ENCODE assay signal across 8 mouse cellular contexts in the genomic region with DNA sequence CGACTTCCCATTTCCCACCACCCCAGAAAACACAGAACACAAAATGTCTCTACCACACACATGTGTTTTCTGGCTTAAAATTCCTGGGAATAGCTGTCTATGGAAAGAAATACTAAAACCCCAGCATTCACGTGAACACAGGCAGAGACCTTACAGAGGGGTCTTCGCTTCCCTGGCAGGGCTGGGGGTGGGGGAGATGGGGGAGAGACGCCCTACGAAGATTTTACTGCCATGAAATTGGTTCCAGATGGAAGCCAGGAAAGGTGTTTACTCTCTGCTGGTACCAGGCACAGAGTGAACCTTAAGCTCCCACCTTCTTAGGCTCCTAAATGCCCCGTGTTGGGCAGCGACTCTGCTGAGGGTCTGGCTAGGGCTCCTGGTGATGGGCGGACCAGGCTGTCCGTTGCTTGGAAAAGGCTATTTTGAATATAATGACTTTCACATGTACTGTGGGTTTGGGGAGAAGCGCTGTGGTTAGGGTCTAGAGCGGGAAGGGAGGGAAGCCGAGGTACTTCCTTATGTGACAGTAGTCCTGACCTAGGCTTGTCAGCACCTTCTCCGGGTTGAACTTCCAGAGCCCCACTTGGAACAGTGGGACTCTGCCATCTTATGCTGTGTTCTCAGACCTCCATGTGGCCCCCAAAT. TPM values are rescaled to one million over a fixed set of nuclear protein-coding genes. Genes with fewer than 3 reads are reported as not detected.
A peak's percentile ranks its signal among the peaks of the same experiment; 100 is the strongest.
DNase-seq lines count a peak whose midpoint lies in the region; ATAC-seq and TF ChIP-seq lines count a peak whose summit lies in the region.

No protein-coding gene starts in this region.

- no peak for ATAC-seq in heart, embryonic 12.5 days (ENCODE audit: insufficient number of reproducible peaks, low FRiP score)
- ATAC-seq in hindbrain, postnatal 0 days = no peak
- no peak for ATAC-seq in midbrain, embryonic 13.5 days

- WGBS in heart, embryonic 12.5 days = 16% methylated on average over 13 of the region's 13 CpGs
- WGBS in hindbrain, postnatal 0 days = 39% methylated on average over 13 of the region's 13 CpGs
- 27% methylated on average over 13 of the region's 13 CpGs for WGBS in midbrain, embryonic 13.5 days

- no peaks in the 10 kb centered on the region for H3K36me3 ChIP-seq in heart, embryonic 12.5 days
- no peaks in the 10 kb centered on the region for H3K36me3 ChIP-seq in hindbrain, postnatal 0 days (ENCODE audit: insufficient read depth, low read length)
- H3K36me3 ChIP-seq in midbrain, embryonic 13.5 days = no peaks in the 10 kb centered on the region

- peaks cover 4% of the 10 kb centered on the region for H3K9me3 ChIP-seq in heart, embryonic 12.5 days (replicated peaks)
- H3K9me3 ChIP-seq in hindbrain, postnatal 0 days (ENCODE audit: low read length) = no peaks in the 10 kb centered on the region
- H3K9me3 ChIP-seq in midbrain, embryonic 13.5 days = no peaks in the 10 kb centered on the region

- DNase-seq in heart, adult 11 months = no peak
- DNase-seq in embryo, embryonic 11.5 days (ENCODE audit: low read depth, low spot score) = peak; percentile 48
- no peak for DNase-seq in hindbrain, postnatal 0 days (ENCODE audit: low spot score)
- DNase-seq in B cell, adult 2 months = no peak
- DNase-seq in thymus, postnatal 36 days = no peak
- no peak for DNase-seq in right cerebral cortex, postnatal 4 days

- peaks cover 12% of the 10 kb centered on the region for H3K27me3 ChIP-seq in heart, embryonic 12.5 days (replicated peaks)
- no peaks in the 10 kb centered on the region for H3K27me3 ChIP-seq in hindbrain, postnatal 0 days (ENCODE audit: insufficient read depth, low read length)
- H3K27me3 ChIP-seq in midbrain, embryonic 13.5 days = peaks cover 20% of the 10 kb centered on the region

- H3K27ac ChIP-seq in heart, embryonic 12.5 days (ENCODE audit: poor library complexity, severe bottlenecking) = no peak overlapping the region
- no peak overlapping the region for H3K27ac ChIP-seq in hindbrain, postnatal 0 days
- H3K27ac ChIP-seq in midbrain, embryonic 13.5 days = no peak overlapping the region

- peaks cover 12% of the 10 kb centered on the region for H3K4me1 ChIP-seq in heart, embryonic 12.5 days (replicated peaks)
- H3K4me1 ChIP-seq in hindbrain, postnatal 0 days (ENCODE audit: insufficient read depth, low read length) = peaks cover 4% of the 10 kb centered on the region; the same call in 1 of the 2 replicates
- peaks cover 22% of the 10 kb centered on the region for H3K4me1 ChIP-seq in midbrain, embryonic 13.5 days (replicated peaks)

- H3K4me3 ChIP-seq in heart, embryonic 12.5 days = peak overlapping the region; percentile 33
- no peak overlapping the region for H3K4me3 ChIP-seq in hindbrain, postnatal 0 days (ENCODE audit: low read length)
- H3K4me3 ChIP-seq in midbrain, embryonic 13.5 days (replicated peaks) = peak overlapping the region; percentile 24

- no peak for TF ChIP-seq CTCF in hindbrain, postnatal 0 days (IDR thresholded peaks at IDR 0.05; ENCODE audit: low read depth)

- peak overlapping the region; percentile 54; the same call in 1 of the 2 replicates for H3K9ac ChIP-seq in heart, embryonic 12.5 days
- no peak overlapping the region for H3K9ac ChIP-seq in hindbrain, postnatal 0 days (replicated peaks; ENCODE audit: low read length)
- no peak overlapping the region for H3K9ac ChIP-seq in midbrain, embryonic 13.5 days (replicated peaks)

- H3K4me2 ChIP-seq in heart, embryonic 12.5 days = peak overlapping the region; percentile 73
- H3K4me2 ChIP-seq in hindbrain, postnatal 0 days (ENCODE audit: low read depth, low read length) = peak overlapping the region; percentile 36
- peak overlapping the region; percentile 50 for H3K4me2 ChIP-seq in midbrain, embryonic 13.5 days (replicated peaks)

RNA-seq across cellular contexts. Expression of gene Timp3, which starts 4.6 kb away (rescaled TPM):
- 70.8 and 71.5 TPM in 2 replicates for polyA plus RNA-seq in heart, embryonic 12.5 days (2016; fragmentation: Nextera tagmentation; extraction: Ambion mirVana)
- total RNA-seq in hindbrain, postnatal 0 days (2014; rRNA removed) = 141 and 162 TPM in 2 replicates
- 59.7 and 60.0 TPM in 2 replicates for polyA plus RNA-seq in hindbrain, postnatal 0 days (2015; fragmentation: Nextera tagmentation; extraction: Ambion mirVana)
- polyA plus RNA-seq in midbrain, embryonic 13.5 days (2015; fragmentation: Nextera tagmentation; extraction: Ambion mirVana) = 16.3 and 19.9 TPM in 2 replicates
